ENCODE assay signal across 8 mouse cellular contexts in the genomic region with DNA sequence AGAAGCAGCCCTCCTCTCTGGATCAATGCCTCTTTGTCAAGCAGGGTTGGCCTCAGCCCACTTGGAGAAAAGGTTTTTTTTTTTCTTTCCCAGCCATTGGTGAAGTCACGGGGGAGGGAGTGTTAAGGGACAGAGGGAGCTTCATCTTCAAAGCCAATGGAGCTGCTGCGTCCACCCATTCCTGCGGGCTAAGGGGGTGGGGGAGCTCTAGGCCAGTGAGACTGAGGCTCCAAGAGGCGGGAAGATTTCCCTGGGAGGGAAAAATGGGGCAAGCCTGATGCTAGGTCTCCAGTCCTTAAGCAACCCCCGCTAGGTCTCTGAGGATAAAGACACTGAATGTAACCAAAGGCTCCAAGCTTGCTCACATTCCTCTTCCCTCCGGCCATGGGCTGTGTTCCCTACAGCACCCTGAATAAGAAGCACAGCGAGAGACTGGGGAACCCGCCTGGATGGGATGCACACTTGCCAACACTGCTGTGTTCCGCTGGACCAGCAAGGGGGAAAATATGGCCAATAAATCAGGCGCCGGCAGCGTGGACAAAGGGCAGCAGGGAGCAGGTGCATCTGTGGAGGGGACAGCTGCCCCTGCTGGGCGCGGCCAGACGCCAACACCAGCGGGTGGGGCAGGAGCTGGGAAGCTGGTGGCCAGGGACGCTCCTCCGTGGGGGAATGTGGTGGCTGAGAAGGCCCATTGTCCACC. TPM values are rescaled to one million over a fixed set of nuclear protein-coding genes. Genes with fewer than 3 reads are reported as not detected.
DNase-seq lines count a peak whose midpoint lies in the region; ATAC-seq and TF ChIP-seq lines count a peak whose summit lies in the region.

No protein-coding gene starts in this region.

- no peaks in the 10 kb centered on the region for H3K9me3 ChIP-seq in liver, postnatal 0 days (ENCODE audit: low read length)
- no peaks in the 10 kb centered on the region for H3K9me3 ChIP-seq in embryonic facial prominence, embryonic 14.5 days (ENCODE audit: control insufficient read depth, low read length)
- H3K9me3 ChIP-seq in limb, embryonic 13.5 days: no peaks in the 10 kb centered on the region

- no peak for ATAC-seq in liver, postnatal 0 days
- ATAC-seq in embryonic facial prominence, embryonic 14.5 days (ENCODE audit: low read depth): peak; percentile 22; the same call in 1 of the 2 replicates
- no peak for ATAC-seq in limb, embryonic 13.5 days (ENCODE audit: low FRiP score, low read depth)
- no peak for ATAC-seq in erythroblast, adult 5-6 weeks (replicated peaks; ENCODE audit: low FRiP score, poor library complexity, severe bottlenecking)

- no peaks in the 10 kb centered on the region for H3K27me3 ChIP-seq in liver, postnatal 0 days (ENCODE audit: insufficient read depth, low read length)
- H3K27me3 ChIP-seq in embryonic facial prominence, embryonic 14.5 days (replicated peaks; ENCODE audit: control insufficient read depth, insufficient read depth, low read length): no peaks in the 10 kb centered on the region
- H3K27me3 ChIP-seq in limb, embryonic 13.5 days: no peaks in the 10 kb centered on the region

- no peak for TF ChIP-seq EP300 in liver, postnatal 0 days (IDR thresholded peaks at IDR 0.05; ENCODE audit: low read depth)

- H3K27ac ChIP-seq in liver, postnatal 0 days (ENCODE audit: low read depth): no peak overlapping the region
- peak overlapping the region; percentile 77 for H3K27ac ChIP-seq in embryonic facial prominence, embryonic 14.5 days (replicated peaks; ENCODE audit: low read depth, low read length)
- peak overlapping the region; percentile 79 for H3K27ac ChIP-seq in limb, embryonic 13.5 days

- no peak overlapping the region for H3K9ac ChIP-seq in liver, postnatal 0 days (replicated peaks)
- peak overlapping the region; percentile 40 for H3K9ac ChIP-seq in embryonic facial prominence, embryonic 14.5 days (ENCODE audit: low read depth, low read length)
- no peak overlapping the region; the same call in 1 of the 2 replicates for H3K9ac ChIP-seq in limb, embryonic 13.5 days

- H3K36me3 ChIP-seq in liver, postnatal 0 days (replicated peaks; ENCODE audit: insufficient read depth, low read length): peaks cover 2% of the 10 kb centered on the region; the same call in 1 of the 2 replicates
- H3K36me3 ChIP-seq in embryonic facial prominence, embryonic 14.5 days (ENCODE audit: control insufficient read depth, insufficient read depth, low read length): peaks cover 27% of the 10 kb centered on the region
- H3K36me3 ChIP-seq in limb, embryonic 13.5 days: peaks cover 19% of the 10 kb centered on the region

- no peak overlapping the region for H3K4me3 ChIP-seq in liver, postnatal 0 days (ENCODE audit: low read depth, low read length)
- no peak overlapping the region for H3K4me3 ChIP-seq in embryonic facial prominence, embryonic 14.5 days (ENCODE audit: low read depth, low read length)
- H3K4me3 ChIP-seq in limb, embryonic 13.5 days: no peak overlapping the region

- no peak for TF ChIP-seq CTCF in liver, postnatal 0 days (IDR thresholded peaks at IDR 0.05; ENCODE audit: low read depth)

- H3K4me2 ChIP-seq in liver, postnatal 0 days (ENCODE audit: low read depth, low read length): 0 out of 2 replicates have a peak overlapping the region, but pooled peaks have one; percentile 15
- peak overlapping the region; percentile 32; the same call in 1 of the 2 replicates for H3K4me2 ChIP-seq in embryonic facial prominence, embryonic 14.5 days (ENCODE audit: low read depth, low read length)
- peak overlapping the region; percentile 37 for H3K4me2 ChIP-seq in limb, embryonic 13.5 days (replicated peaks)

- 59% methylated on average over 18 of the region's 18 CpGs for WGBS in liver, postnatal 0 days (ENCODE audit: insufficient replicate concordance)
- WGBS in embryonic facial prominence, embryonic 14.5 days: 34% methylated on average over 16 of the region's 18 CpGs
- 34% methylated on average over 18 of the region's 18 CpGs for WGBS in limb, embryonic 13.5 days

- peaks cover 76% of the 10 kb centered on the region for H3K4me1 ChIP-seq in liver, postnatal 0 days (ENCODE audit: insufficient read depth)
- peaks cover 60% of the 10 kb centered on the region for H3K4me1 ChIP-seq in embryonic facial prominence, embryonic 14.5 days (ENCODE audit: control insufficient read depth, insufficient read depth, low read length)
- peaks cover 85% of the 10 kb centered on the region for H3K4me1 ChIP-seq in limb, embryonic 13.5 days

- DNase-seq in liver, postnatal 0 days: no peak
- DNase-seq in liver: no peak
- peak; percentile 76 for DNase-seq in embryonic facial prominence, embryonic 14.5 days (ENCODE audit: low spot score)
- peak; percentile 42 for DNase-seq in heart, postnatal 4 days
- peak; percentile 40 for DNase-seq in right cerebral cortex, postnatal 4 days
- DNase-seq in c-Kit-positive CD71-positive TER-119-positive erythroid progenitor cells, embryonic 14.5 days (ENCODE audit: low spot score): no peak

RNA-seq across cellular contexts. Expression of gene Notch1, which starts 29.0 kb away (rescaled TPM):
- polyA plus RNA-seq in liver, postnatal 0 days (2015; fragmentation: Nextera tagmentation; extraction: Ambion mirVana): 2.0 and 2.1 TPM in 2 replicates
- polyA plus RNA-seq in embryonic facial prominence, embryonic 14.5 days (2014; fragmentation: Nextera tagmentation; extraction: Ambion mirVana): 29.9 and 35.8 TPM in 2 replicates
- 10 to 100 TPM; 55.3 to 62.3 TPM for total RNA-seq in heart, postnatal 4 days (2021)
- 13.7 and 15.5 TPM in 2 replicates for polyA plus RNA-seq in limb, embryonic 13.5 days (2015; fragmentation: Nextera tagmentation; extraction: Ambion mirVana)
- 7.3 and 10.0 TPM in 2 replicates for total RNA-seq in erythroblast, adult 5-6 weeks (2015; ENCODE audit: low replicate concordance)
- 3.3 and 4.6 TPM in 2 replicates for total RNA-seq in erythroblast, adult 5-6 weeks (2017; ENCODE audit: low replicate concordance)

RNA-seq across cellular contexts. Expression of gene Sec16a, which starts 42.5 kb away (rescaled TPM):
- polyA plus RNA-seq in liver, postnatal 0 days (2015; fragmentation: Nextera tagmentation; extraction: Ambion mirVana): 7.8 and 8.0 TPM in 2 replicates
- 38.6 and 42.0 TPM in 2 replicates for polyA plus RNA-seq in embryonic facial prominence, embryonic 14.5 days (2014; fragmentation: Nextera tagmentation; extraction: Ambion mirVana)
- total RNA-seq in heart, postnatal 4 days (2021): 10 to 100 TPM; 37.0 to 39.0 TPM
- polyA plus RNA-seq in limb, embryonic 13.5 days (2015; fragmentation: Nextera tagmentation; extraction: Ambion mirVana): 24.9 and 28.1 TPM in 2 replicates
- 12.5 and 18.8 TPM in 2 replicates for total RNA-seq in erythroblast, adult 5-6 weeks (2015; ENCODE audit: low replicate concordance)
- 9.3 and 14.9 TPM in 2 replicates for total RNA-seq in erythroblast, adult 5-6 weeks (2017; ENCODE audit: low replicate concordance)

Comparison
In these comparisons a context has a peak if more than half of its experiments do, and no peak if none do; other contexts are left out.
1. DNase-seq: peak in embryonic facial prominence, embryonic 14.5 days (single experiment), heart, postnatal 4 days (single experiment) and right cerebral cortex, postnatal 4 days (single experiment); none in liver, postnatal 0 days (single experiment), liver (single experiment) and c-Kit-positive CD71-positive TER-119-positive erythroid progenitor cells, embryonic 14.5 days (single experiment).
2. Peak in every context shown above with its lines, with median percentiles within 50 percentile points of each other: H3K4me2 ChIP-seq.